Mouse (Mus musculus): ENCODE data around the gene Slc8a1.

DNA sequence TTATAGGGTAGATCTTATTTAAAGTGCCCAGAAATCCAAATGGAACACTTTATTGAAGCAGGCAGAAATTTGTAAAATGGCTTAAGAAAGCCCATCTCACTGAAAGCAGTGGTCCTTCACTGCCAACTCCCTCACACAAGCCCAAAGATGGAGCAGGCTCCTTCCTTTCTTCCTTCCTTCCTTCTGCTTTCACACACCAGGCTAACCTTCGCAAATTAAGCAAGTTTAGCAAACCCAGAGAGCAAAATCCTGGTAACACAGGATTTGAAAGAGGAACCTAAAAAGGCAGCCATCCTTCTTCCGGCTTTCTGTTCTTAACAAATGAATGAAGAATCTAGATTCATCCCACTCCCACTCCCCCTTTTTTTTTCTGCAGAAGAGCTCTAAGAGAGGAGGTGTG, 70.2 kb downstream of the Slc8a1 start:
- TF ChIP-seq GATA1 (IDR thresholded peaks at IDR 0.05; ENCODE audit: borderline replicate concordance, low read length) (no peak), FLI1 (IDR thresholded peaks at IDR 0.05; ENCODE audit: low read length) (no peak)
